Mouse (Mus musculus) ES-Bruce4 (cell line): ENCODE data around the gene Itk. TPM values are rescaled to one million over a fixed set of nuclear protein-coding genes. Genes with fewer than 3 reads are reported as not detected.

Experiments used
- H3K27ac ChIP-seq: 2 replicates; pipeline ENCODE4 v1.5.1; 2012; ENCODE audit warnings: low read length, inconsistent platforms; ENCODE audit not compliant: insufficient read depth
- H3K27me3 ChIP-seq: 2 replicates; pipeline ENCODE4 v1.6.1; 2012; ENCODE audit warnings: mild to moderate bottlenecking, low read length, inconsistent platforms; ENCODE audit not compliant: control insufficient read depth, poor library complexity, insufficient read depth, severe bottlenecking
- H3K36me3 ChIP-seq: 2 replicates; pipeline ENCODE4 v1.6.1; 2012; ENCODE audit warnings: inconsistent platforms, mild to moderate bottlenecking, low read length, moderate library complexity; ENCODE audit not compliant: control insufficient read depth, poor library complexity, insufficient read depth, severe bottlenecking
- H3K4me1 ChIP-seq: one replicate; pipeline ENCODE4 v1.8.1; 2011; ENCODE audit warnings: low read length; ENCODE audit not compliant: control insufficient read depth, insufficient read depth
- H3K4me3 ChIP-seq: 2 replicates; pipeline ENCODE4 v1.5.1; 2011; ENCODE audit warnings: low read depth, mild to moderate bottlenecking, low read length
- H3K9ac ChIP-seq: 2 replicates; pipeline ENCODE4 v1.6.1; 2012; ENCODE audit warnings: low read depth, mild to moderate bottlenecking, inconsistent platforms; ENCODE audit not compliant: poor library complexity, severe bottlenecking
- H3K9me3 ChIP-seq: replicated peaks from 2 replicates; pipeline ENCODE4 v1.6.1; 2012; ENCODE audit warnings: mild to moderate bottlenecking, low read length, inconsistent platforms; ENCODE audit not compliant: control insufficient read depth, poor library complexity, insufficient read depth, severe bottlenecking
- CTCF ChIP-seq: IDR thresholded peaks from one replicate; pipeline ENCODE4 v1.8.1; 2011; ENCODE audit warnings: low read depth, low read length
- EP300 ChIP-seq: IDR thresholded peaks from 2 replicates; pipeline ENCODE4 v1.6.1; 2011; ENCODE audit warnings: low read depth, low read length; ENCODE audit not compliant: insufficient read depth
- POLR2A ChIP-seq: IDR thresholded peaks from one replicate; pipeline ENCODE4 v1.8.1; 2011; ENCODE audit warnings: low read length; ENCODE audit not compliant: insufficient read depth
- polyA plus RNA-seq: library from polyadenylated mRNA; stranded (reverse); fragments of >200 nt; gene quantifications from 2 replicates; pipeline ENCODE4 v1.2.4, GENCODE M21; 2011; ENCODE audit warnings: low read depth; ENCODE audit not compliant: missing spikeins, insufficient read depth, insufficient read length

The Itk gene
- polyA plus RNA-seq, 1 experiment, result not detected

GRCm38 (mm10) chr11:46366357-46366756, 23.0 kb downstream of the Itk start:
- no peak overlapping the region for H3K27ac ChIP-seq
- H3K4me3 ChIP-seq, result no peak overlapping the region
- no peaks in the 10 kb centered on the region for H3K4me1 ChIP-seq
- H3K36me3 ChIP-seq, result no peaks in the 10 kb centered on the region
- no peaks in the 10 kb centered on the region for H3K27me3 ChIP-seq
- no peaks in the 10 kb centered on the region for H3K9me3 ChIP-seq
- TF ChIP-seq POLR2A (no peak), EP300 (no peak), CTCF (no peak)
- H3K9ac ChIP-seq, result no peak overlapping the region

GRCm38 (mm10) chr11:46365744-46366143, 23.6 kb downstream of the Itk start:
- Histone ChIP-seq H3K27ac (no peak overlapping the region), H3K4me3 (no peak overlapping the region), H3K9me3 (no peaks in the 10 kb centered on the region), H3K36me3 (no peaks in the 10 kb centered on the region), H3K9ac (no peak overlapping the region), H3K27me3 (no peaks in the 10 kb centered on the region), H3K4me1 (no peaks in the 10 kb centered on the region)
- TF ChIP-seq CTCF (no peak), EP300 (no peak), POLR2A (no peak)

GRCm38 (mm10) chr11:46363864-46364263, 25.5 kb downstream of the Itk start:
- no peak for TF ChIP-seq POLR2A
- TF ChIP-seq CTCF, result no peak
- Histone ChIP-seq H3K9me3 (no peaks in the 10 kb centered on the region), H3K27me3 (no peaks in the 10 kb centered on the region), H3K36me3 (no peaks in the 10 kb centered on the region), H3K4me3 (no peak overlapping the region), H3K9ac (no peak overlapping the region), H3K4me1 (no peaks in the 10 kb centered on the region), H3K27ac (no peak overlapping the region)

GRCm38 (mm10) chr11:46362061-46363022, 27.0 kb downstream of the Itk start:
- Histone ChIP-seq H3K27me3 (no peaks in the 10 kb centered on the region), H3K4me3 (no peak overlapping the region), H3K27ac (no peak overlapping the region), H3K4me1 (no peaks in the 10 kb centered on the region), H3K36me3 (no peaks in the 10 kb centered on the region), H3K9ac (no peak overlapping the region), H3K9me3 (no peaks in the 10 kb centered on the region)
- no peak for TF ChIP-seq POLR2A
- TF ChIP-seq EP300, result no peak
- no peak for TF ChIP-seq CTCF

- no peaks in the 10 kb centered on the region for H3K9me3 ChIP-seq
- H3K27me3 ChIP-seq, result no peaks in the 10 kb centered on the region
- no peaks in the 10 kb centered on the region for H3K4me1 ChIP-seq
- no peaks in the 10 kb centered on the region for H3K36me3 ChIP-seq
- no peak for TF ChIP-seq EP300
- TF ChIP-seq POLR2A, result no peak
- no peak for TF ChIP-seq CTCF
- H3K4me3 ChIP-seq, result no peak overlapping the region
- no peak overlapping the region for H3K9ac ChIP-seq
- no peak overlapping the region for H3K27ac ChIP-seq
Measured at GRCm38 (mm10) chr11:46360991-46361665, 28.2 kb downstream of the Itk start.

- Histone ChIP-seq H3K4me1 (no peaks in the 10 kb centered on the region), H3K36me3 (no peaks in the 10 kb centered on the region), H3K27ac (no peak overlapping the region), H3K27me3 (no peaks in the 10 kb centered on the region), H3K9me3 (no peaks in the 10 kb centered on the region), H3K4me3 (no peak overlapping the region), H3K9ac (no peak overlapping the region)
- no peak for TF ChIP-seq EP300
- TF ChIP-seq CTCF, result no peak
Measured at GRCm38 (mm10) chr11:46358369-46358768, 30.9 kb downstream of the Itk start.
